Mouse (Mus musculus) stomach, embryonic 15.5 days (tissue): ENCODE data around the gene Ap4m1. TPM values are rescaled to one million over a fixed set of nuclear protein-coding genes. Genes with fewer than 3 reads are reported as not detected.

ENCODE experiments used
- ATAC-seq: fragments of 200-750 bp; cut with Nextera tagmentation; 2 replicates; pipeline ENCODE4 v1.8.0; 2017; ENCODE audit warnings: low read depth, moderate number of reproducible peaks, moderate TSS enrichment; ENCODE audit not compliant: insufficient read depth, low FRiP score
- H3K27ac ChIP-seq: fragments of 300-500 bp; sonication (generic); 2 replicates; pipeline ENCODE4 v1.5.1; 2015; ENCODE audit warnings: mild to moderate bottlenecking, inconsistent platforms
- H3K27me3 ChIP-seq: fragments of 300-500 bp; sonication (generic); replicated peaks from 2 replicates; pipeline ENCODE4 v1.6.1; 2015; ENCODE audit warnings: inconsistent platforms
- H3K36me3 ChIP-seq: fragments of 300-500 bp; sonication (generic); 2 replicates; pipeline ENCODE4 v1.6.1; 2015; ENCODE audit warnings: inconsistent platforms
- H3K4me1 ChIP-seq: fragments of 300-500 bp; sonication (generic); 2 replicates; pipeline ENCODE4 v1.6.1; 2015; ENCODE audit warnings: inconsistent platforms
- H3K4me2 ChIP-seq: fragments of 300-500 bp; sonication (generic); 2 replicates; pipeline ENCODE4 v1.6.1; 2015; ENCODE audit warnings: mild to moderate bottlenecking, inconsistent platforms
- H3K4me3 ChIP-seq: fragments of 300-500 bp; sonication (generic); replicated peaks from 2 replicates; pipeline ENCODE4 v1.5.1; 2015; ENCODE audit warnings: inconsistent platforms
- H3K9ac ChIP-seq: fragments of 300-500 bp; sonication (generic); 2 replicates; pipeline ENCODE4 v1.6.1; 2015; ENCODE audit warnings: inconsistent platforms
- H3K9me3 ChIP-seq: fragments of 300-500 bp; sonication (generic); 2 replicates; pipeline ENCODE4 v1.6.1; 2016; ENCODE audit warnings: inconsistent platforms
- WGBS: fragments of 180-500 bp; shearing (Covaris S2); methylation state at CpG from one replicate; pipeline ENCODE4 v1.1.7; 2015; 5-methylcytosine and 5-hydroxymethylcytosine counted together
- polyA plus RNA-seq: library from polyadenylated mRNA; unstranded; fragments of >200 nt; fragmentation: Nextera tagmentation; extraction: Ambion mirVana; gene quantifications from 2 replicates; pipeline ENCODE4 v1.2.1, GENCODE M21; 2015

Ap4m1 gene
- 23.4 and 23.9 TPM in 2 replicates for polyA plus RNA-seq

DNA sequence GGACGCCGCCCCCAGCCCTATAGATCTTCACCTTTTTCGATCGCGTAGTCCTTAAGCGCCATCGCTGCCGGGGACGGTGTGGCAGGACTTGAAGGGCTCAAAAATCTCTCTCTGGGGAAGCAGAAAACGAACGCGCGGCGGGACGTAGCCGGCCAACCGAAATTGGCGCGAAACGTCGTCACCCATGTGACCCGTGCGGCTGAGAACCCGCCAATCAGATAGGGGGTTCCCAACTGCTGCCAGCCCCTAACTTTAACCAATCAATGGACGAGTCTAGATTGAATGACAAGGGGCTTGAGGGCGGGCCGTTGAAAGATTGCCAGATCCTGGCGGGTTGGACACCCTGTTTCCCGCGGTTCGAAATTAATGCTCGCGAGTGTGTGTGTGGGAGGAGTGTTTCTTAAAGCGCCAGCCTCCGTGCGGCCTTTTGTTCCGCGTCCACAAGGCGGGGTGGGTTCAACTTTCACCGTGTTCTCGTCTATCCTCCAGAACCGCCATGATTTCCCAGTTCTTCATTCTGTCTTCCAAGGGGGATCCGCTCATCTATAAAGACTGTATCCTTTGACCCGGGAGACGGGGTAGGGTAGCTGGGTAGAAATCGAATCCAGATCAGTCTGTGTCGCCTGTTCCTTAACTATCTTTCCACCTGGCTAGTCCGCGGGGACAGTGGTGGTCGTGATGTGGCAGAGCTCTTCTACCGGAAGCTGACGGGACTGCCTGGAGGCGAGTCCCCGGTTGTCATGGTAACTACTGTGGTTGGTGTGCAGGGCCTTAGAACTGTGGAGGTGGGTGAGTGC, at the start of gene Ap4m1, which contains the start of gene Mcm7:
Gene Ap4m1, plus strand, starts transcription at position 308 of the 797 bp plus-strand sequence.
Gene Mcm7, minus strand, starts transcription at position 728 of the 797 bp plus-strand sequence.
- H3K4me1 ChIP-seq: peaks cover 10% of the 10 kb centered on the region
- WGBS: under 1% methylated on average over 54 of the region's 54 CpGs
- H3K36me3 ChIP-seq: peaks cover 27% of the 10 kb centered on the region

DNA sequence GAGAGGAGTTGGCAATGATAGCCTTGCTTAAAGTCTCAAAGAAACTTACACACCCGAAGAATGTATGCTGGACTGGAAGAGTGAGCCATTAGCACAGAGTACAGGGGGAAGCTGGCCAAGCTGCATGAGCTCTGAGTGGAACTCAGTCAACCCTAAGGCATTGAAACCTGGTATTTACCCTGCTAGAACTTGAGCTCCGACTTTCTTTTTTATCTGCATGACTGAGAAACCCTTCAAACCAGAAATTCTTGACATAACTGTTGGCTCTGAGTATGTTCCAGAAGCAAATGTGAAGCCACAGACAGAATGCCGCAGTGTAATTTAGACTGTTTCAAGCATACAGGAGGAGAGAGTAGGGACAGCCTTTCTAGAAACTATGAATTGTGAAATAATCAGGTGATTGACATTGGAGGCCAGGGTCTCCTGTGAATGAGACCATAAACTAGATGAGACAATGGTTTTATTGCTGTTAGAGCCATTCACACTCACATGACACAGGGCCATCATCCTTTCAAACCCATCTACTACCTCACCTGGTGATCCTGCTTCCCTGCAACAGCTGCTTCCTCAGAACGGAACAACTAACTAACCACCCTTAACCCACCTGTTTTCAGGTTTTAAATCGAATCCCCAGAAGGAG, 39.3 kb upstream of the Ap4m1 start:
- Histone ChIP-seq H3K4me1 (no peaks in the 10 kb centered on the region), H3K4me3 (no peak overlapping the region), H3K27me3 (no peaks in the 10 kb centered on the region), H3K36me3 (peaks cover 53% of the 10 kb centered on the region), H3K27ac (no peak overlapping the region), H3K4me2 (no peak overlapping the region), H3K9me3 (no peaks in the 10 kb centered on the region), H3K9ac (no peak overlapping the region)
- WGBS: 87% methylated on average over 5 of the region's 5 CpGs
- ATAC-seq: no peak

More for the DNA sequence above, at the start of gene Ap4m1, which contains the start of gene Mcm7:
- H3K27ac ChIP-seq: peak within 1 kb of the TSS; percentile 96
- H3K9me3 ChIP-seq: no peaks in the 10 kb centered on the region
- peak; percentile 91 for ATAC-seq
- peak within 1 kb of the TSS; percentile 87 for H3K4me2 ChIP-seq
- peak within 1 kb of the TSS; percentile 73 for H3K4me3 ChIP-seq
- H3K9ac ChIP-seq: peak within 1 kb of the TSS; percentile 71
- no peaks in the 10 kb centered on the region for H3K27me3 ChIP-seq

DNA sequence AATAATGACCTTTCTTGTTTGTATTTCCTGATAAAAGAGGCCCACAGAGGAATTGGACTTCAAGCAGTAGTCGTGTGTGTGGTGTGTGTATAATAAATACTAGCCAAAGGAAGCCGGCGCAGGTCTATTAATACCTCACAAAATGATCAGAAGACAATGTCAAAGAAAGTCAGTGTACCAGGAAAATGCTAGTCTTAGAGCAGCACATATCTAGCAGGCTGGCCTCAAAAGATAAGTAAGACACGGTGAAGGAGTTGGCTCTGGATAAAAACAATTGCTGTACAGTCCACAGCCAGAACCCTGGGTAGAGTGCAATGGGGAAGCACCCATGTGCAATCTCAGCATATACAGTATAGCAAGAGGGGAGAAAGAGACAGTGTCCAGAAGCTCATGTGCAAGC, 34.5 kb upstream of the Ap4m1 start:
- peak; percentile 56; the same call in 1 of the 2 replicates for ATAC-seq
- no peaks in the 10 kb centered on the region for H3K4me1 ChIP-seq
- no peak overlapping the region for H3K4me3 ChIP-seq
- H3K36me3 ChIP-seq: peaks cover 27% of the 10 kb centered on the region
- no peaks in the 10 kb centered on the region for H3K27me3 ChIP-seq
- H3K27ac ChIP-seq: no peak overlapping the region
- no peaks in the 10 kb centered on the region for H3K9me3 ChIP-seq
- no peak overlapping the region for H3K9ac ChIP-seq
- no peak overlapping the region for H3K4me2 ChIP-seq
- WGBS: 38% methylated on average over 4 of the region's 4 CpGs

DNA sequence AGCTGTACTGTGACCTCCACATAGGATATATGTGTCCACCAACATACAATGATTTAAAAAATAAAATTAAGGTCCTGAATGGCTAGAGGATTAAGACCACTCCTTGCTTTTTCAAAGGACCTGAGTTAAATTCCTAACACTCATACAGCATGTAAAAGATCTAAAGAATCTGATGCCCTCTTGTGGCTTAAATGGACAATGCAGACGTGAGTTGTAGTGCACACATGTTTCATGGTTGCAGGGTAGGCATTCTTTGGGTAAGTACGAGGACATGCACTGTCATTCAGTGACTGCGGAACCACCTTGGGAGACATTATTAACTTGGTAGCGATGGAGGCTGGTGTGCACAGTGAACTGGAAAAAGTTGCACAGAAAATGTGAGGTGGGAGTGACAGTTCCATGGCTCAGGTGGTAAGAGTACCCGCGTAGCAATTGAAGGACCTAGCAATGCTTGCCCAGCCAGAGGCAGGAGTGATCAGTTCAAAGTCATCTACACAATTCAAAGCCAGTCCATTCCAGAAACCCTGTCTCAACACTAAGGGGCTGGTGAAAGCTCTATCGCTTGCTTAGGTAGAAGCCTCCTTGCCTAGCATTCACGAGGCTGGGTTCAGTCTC, 33.8 kb upstream of the Ap4m1 start:
- Histone ChIP-seq H3K9me3 (no peaks in the 10 kb centered on the region), H3K4me1 (no peaks in the 10 kb centered on the region), H3K27me3 (no peaks in the 10 kb centered on the region), H3K36me3 (peaks cover 19% of the 10 kb centered on the region), H3K27ac (no peak overlapping the region), H3K4me2 (no peak overlapping the region), H3K4me3 (no peak overlapping the region), H3K9ac (no peak overlapping the region)
- WGBS: 58% methylated on average over 8 of the region's 8 CpGs
- no peak for ATAC-seq

DNA sequence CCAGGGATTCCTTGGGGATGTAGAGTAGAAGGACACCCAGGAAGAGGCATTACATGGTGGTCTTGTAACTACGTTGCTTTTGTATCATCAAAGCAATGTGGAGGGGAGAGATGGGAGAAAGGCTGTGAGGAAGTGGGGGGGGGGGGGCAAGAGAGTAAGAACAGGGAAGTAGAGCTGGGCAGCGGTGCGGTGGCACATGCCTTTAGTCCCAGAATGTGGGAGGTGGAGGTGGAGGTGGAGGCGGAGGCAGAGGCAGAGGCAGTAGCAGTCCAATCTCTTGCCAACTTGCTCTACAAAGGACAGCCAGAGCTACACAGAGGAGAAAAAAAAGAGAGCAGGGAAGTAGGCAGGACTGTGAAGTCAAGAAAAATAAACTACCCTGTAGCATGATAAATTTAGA, 33.2 kb upstream of the Ap4m1 start:
- no peak for ATAC-seq
- peaks cover 16% of the 10 kb centered on the region for H3K36me3 ChIP-seq
- H3K27me3 ChIP-seq: no peaks in the 10 kb centered on the region
- H3K27ac ChIP-seq: no peak overlapping the region
- H3K4me3 ChIP-seq: no peak overlapping the region
- no peak overlapping the region for H3K4me2 ChIP-seq
- H3K9ac ChIP-seq: no peak overlapping the region
- H3K9me3 ChIP-seq: no peaks in the 10 kb centered on the region
- 73% methylated on average over 4 of the region's 4 CpGs for WGBS
- no peaks in the 10 kb centered on the region for H3K4me1 ChIP-seq

DNA sequence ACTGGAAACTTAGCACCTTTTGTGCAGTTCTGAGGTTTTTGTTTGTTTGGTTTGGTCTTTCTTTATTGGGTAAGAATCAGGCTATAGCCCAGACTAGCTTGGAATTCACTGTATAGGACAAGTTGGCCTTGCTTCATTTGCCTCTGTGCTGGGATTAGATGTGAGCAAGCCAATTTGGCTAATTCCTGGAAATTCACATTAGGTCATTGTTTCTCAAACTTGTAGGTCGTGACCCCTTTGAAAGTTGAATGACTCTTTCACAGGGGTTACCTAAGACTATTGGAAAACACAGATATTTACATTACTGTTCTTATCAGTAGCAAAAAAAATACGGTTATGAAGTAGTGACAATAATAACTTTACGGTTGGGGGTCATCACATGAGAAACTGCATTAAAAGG, 17.4 kb upstream of the Ap4m1 start:
- ATAC-seq: no peak
- Histone ChIP-seq H3K4me1 (no peaks in the 10 kb centered on the region), H3K36me3 (peaks cover 21% of the 10 kb centered on the region; the same call in 1 of the 2 replicates), H3K4me3 (peak overlapping the region; percentile 71), H3K4me2 (peak overlapping the region; percentile 62), H3K27ac (no peak overlapping the region), H3K27me3 (no peaks in the 10 kb centered on the region), H3K9me3 (no peaks in the 10 kb centered on the region), H3K9ac (no peak overlapping the region; the same call in 1 of the 2 replicates)
- WGBS: 62% methylated on average over 3 of the region's 3 CpGs

DNA sequence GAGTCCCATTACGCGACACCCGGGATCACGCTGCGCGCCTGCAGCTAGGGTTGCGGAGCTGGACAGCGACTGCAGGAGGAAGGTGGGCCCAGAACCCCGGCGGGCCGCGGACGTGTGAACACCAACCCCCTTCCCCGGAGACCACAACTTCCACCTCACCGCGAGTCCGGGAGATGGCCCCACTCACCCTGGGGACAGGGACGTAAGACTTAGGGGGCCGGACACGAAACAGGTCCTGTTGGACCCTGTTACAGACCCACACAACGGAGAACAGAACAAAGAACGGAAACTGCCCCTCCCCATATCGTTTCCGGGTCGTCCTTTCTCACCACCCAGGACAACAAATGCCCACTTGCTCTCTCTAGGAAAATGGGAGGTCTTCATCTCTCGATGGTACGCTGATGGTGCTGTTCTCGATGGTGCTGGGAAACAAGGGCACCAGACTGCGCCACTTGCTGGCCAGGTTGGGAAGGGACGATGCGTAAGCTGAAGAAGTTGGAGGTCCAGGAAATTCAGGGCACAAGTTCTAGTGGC, 16.3 kb upstream of the Ap4m1 start, which contains the start of gene Zfp113:
Gene Zfp113, minus strand, starts transcription at position 302 of the 534 bp plus-strand sequence.
- H3K9ac ChIP-seq: peak within 1 kb of the TSS; percentile 62; the same call in 1 of the 2 replicates
- H3K4me2 ChIP-seq: peak within 1 kb of the TSS; percentile 62
- H3K4me3 ChIP-seq: peak within 1 kb of the TSS; percentile 71
- ATAC-seq: peak; percentile 95
- H3K27me3 ChIP-seq: no peaks in the 10 kb centered on the region
- 0% methylated on average over 31 of the region's 31 CpGs for WGBS
- peaks cover 17% of the 10 kb centered on the region; the same call in 1 of the 2 replicates for H3K36me3 ChIP-seq
- peak within 1 kb of the TSS; percentile 87 for H3K27ac ChIP-seq
- peaks cover 4% of the 10 kb centered on the region; the same call in 1 of the 2 replicates for H3K4me1 ChIP-seq
- no peaks in the 10 kb centered on the region for H3K9me3 ChIP-seq

DNA sequence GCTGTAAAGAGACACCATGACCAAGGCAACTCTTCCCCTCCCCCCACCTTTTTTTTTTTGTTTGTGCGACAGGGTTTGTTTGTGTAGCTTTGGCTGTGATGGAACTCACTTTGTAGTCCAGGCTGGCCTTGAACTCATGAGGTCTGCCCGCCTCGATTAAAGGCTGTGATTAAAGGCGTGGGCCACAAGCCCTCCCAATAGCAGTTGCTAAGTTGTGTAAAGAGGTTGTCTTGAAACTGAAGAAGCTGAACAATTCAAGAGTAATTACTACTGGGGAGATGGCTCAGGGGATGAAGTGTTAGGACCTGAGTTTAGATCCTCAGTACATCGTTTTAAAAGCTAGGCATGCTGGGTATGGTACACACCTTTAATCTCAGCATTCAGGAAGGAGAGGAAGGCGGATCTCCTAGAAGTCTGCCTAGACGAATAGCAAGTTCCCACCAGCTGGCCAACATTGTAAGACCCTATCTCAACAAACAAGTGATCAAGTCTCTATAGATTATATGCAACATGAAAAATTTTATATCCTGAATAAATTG, 11.5 kb upstream of the Ap4m1 start:
- WGBS: 63% methylated on average over 7 of the region's 7 CpGs
- Histone ChIP-seq H3K4me2 (peak overlapping the region; percentile 61), H3K9ac (no peak overlapping the region; the same call in 1 of the 2 replicates), H3K9me3 (no peaks in the 10 kb centered on the region), H3K27me3 (no peaks in the 10 kb centered on the region), H3K4me3 (peak overlapping the region; percentile 69), H3K36me3 (peaks cover 33% of the 10 kb centered on the region), H3K4me1 (peaks cover 9% of the 10 kb centered on the region), H3K27ac (peak overlapping the region; percentile 65; the same call in 1 of the 2 replicates)
- no peak for ATAC-seq

DNA sequence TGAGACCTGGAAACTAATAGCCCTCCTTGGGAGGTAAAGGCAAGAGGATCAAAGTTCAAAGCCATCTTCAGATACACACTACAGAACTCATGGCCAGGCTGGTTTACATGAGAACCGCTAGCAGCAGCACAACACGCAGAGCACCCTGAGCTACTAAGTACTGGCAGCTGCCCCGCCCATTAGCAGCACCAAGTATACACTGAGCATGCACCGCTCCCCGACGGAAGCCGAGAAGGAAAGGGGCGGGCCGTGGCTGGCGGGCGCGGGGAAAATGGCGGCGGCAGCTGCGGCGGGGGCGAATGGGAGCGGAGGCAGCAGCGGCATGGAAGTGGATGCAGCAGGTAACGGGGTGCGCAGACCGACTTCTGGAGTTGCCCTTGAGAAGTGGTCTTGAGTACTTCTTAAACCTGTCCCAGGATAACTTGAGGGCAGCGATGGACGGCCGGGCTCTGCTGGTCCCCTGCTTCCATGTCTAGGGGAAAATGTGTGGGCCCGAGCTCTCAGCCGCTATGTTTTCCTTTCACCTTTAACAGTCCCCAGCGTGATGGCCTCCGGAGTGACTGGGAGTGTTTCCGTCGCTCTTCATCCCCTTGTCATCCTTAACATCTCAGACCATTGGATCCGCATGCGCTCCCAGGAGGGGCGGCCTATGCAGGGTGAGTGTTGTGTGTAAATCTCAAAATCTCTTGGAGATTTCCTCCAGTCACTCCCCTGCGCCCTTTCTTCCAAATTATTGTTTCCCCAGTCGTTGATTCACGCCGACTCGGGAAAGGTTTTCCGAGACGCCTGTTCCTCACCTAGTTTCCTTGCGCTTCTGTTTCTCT, 10.7 kb upstream of the Ap4m1 start, which contains the start of gene Cops6:
Gene Cops6, plus strand, starts transcription at position 230 of the 824 bp plus-strand sequence.
- Histone ChIP-seq H3K27me3 (no peaks in the 10 kb centered on the region), H3K4me3 (peak within 1 kb of the TSS; percentile 69), H3K4me1 (peaks cover 9% of the 10 kb centered on the region), H3K4me2 (peak within 1 kb of the TSS; percentile 71), H3K36me3 (peaks cover 40% of the 10 kb centered on the region), H3K27ac (peak within 1 kb of the TSS; percentile 69), H3K9me3 (no peaks in the 10 kb centered on the region), H3K9ac (peak within 1 kb of the TSS; percentile 72)
- WGBS: under 1% methylated on average over 42 of the region's 42 CpGs
- peak; percentile 96 for ATAC-seq

DNA sequence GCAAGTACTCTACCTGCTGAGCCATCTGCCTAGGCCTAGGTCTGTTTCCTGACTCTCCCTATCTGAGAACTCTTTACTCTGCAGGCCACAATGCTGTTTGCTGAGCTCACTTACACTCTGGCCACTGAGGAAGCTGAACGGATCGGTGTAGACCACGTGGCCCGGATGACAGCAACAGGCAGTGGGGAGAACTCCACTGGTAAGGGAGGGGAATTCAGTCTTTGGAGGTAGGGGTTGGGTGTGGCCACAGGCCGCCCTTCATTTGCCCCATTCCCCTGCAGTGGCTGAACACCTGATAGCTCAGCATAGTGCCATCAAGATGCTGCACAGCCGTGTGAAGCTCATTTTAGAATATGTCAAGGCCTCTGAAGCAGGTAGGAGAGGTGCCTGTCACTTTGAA, 8.8 kb upstream of the Ap4m1 start:
- Histone ChIP-seq H3K27me3 (no peaks in the 10 kb centered on the region), H3K9me3 (no peaks in the 10 kb centered on the region), H3K9ac (no peak overlapping the region), H3K4me3 (no peak overlapping the region), H3K4me1 (peaks cover 9% of the 10 kb centered on the region), H3K36me3 (peaks cover 59% of the 10 kb centered on the region), H3K27ac (no peak overlapping the region), H3K4me2 (no peak overlapping the region)
- WGBS: 55% methylated on average over 6 of the region's 6 CpGs
- no peak for ATAC-seq
